Mouse (Mus musculus) left cerebral cortex, postnatal 25 days (tissue): ENCODE measurements around the gene Jpt1. TPM values are rescaled to one million over a fixed set of nuclear protein-coding genes. Genes with fewer than 3 reads are reported as not detected.
A peak's percentile ranks its signal among the peaks of the same experiment; 100 is the strongest.
"Not testable (repeated sequence)": the region's sequence is repeated elsewhere in the genome, so short reads cannot be mapped to it uniquely, and the experiment has no call there.

ENCODE experiments used
- DNase-seq, 2 experiments: peaks; one replicate each; pipeline ENCODE4 v3.0.0; 2022; ENCODE audit warnings: low spot score in 2 of 2, mixed read lengths in 1 of 2
- intact Hi-C: fragments of 180-260 bp; cut with DNase I; formaldehyde crosslinking; loops from one replicate; pipeline ENCODE4 v1.15.1; 2025
- total RNA-seq, 2 experiments: library from RNA; stranded (reverse); gene quantifications; 2 replicates each; pipeline ENCODE4 v1.2.3; 2021

Jpt1 gene
- total RNA-seq, result 100 to 1,000 TPM; 165 to 168 TPM

- DNase-seq, result peak; percentile 97 to 98
- intact Hi-C loops, result no loop called here
These were observed at the start of gene Jpt1 for GRCm38 (mm10) chr11:115514238-115514663. TSS of gene Jpt1 (minus strand) at chr11:115514387.

- no peak for DNase-seq
- intact Hi-C loops, result no loop called here
These were observed 49.2 kb upstream of the Jpt1 start for GRCm38 (mm10) chr11:115563406-115563805.

- no peak for DNase-seq
- intact Hi-C loops, result no loop called here
These were observed 41.5 kb upstream of the Jpt1 start for GRCm38 (mm10) chr11:115555717-115556116.

GRCm38 (mm10) chr11:115552783-115553182 is 38.6 kb upstream of the Jpt1 start:
- DNase-seq, result no peak
- intact Hi-C loops, result no loop called here

GRCm38 (mm10) chr11:115543571-115543970 is 29.4 kb upstream of the Jpt1 start:
- no peak for DNase-seq
- intact Hi-C loops, result no loop called here

GRCm38 (mm10) chr11:115538045-115538444 is 23.9 kb upstream of the Jpt1 start:
- intact Hi-C loops, result loop anchor here (5.0 kb wide), 1 partner anchor 46 kb away; the partner anchor contains the start of gene Nt5c
- DNase-seq, result no peak

GRCm38 (mm10) chr11:115536856-115537568 is 22.8 kb upstream of the Jpt1 start:
- peak; percentile 42 to 74 for DNase-seq
- intact Hi-C loops, result loop anchor here (5.0 kb wide), 1 partner anchor 45 kb away; the partner anchor contains the start of gene Nt5c

GRCm38 (mm10) chr11:115536038-115536681 is 22.0 kb upstream of the Jpt1 start, which contains the start of gene Sumo2:
TSS of gene Sumo2 (minus strand) at chr11:115536276.
- peak; percentile 97 to 98 for DNase-seq
- intact Hi-C loops, result loop anchor here (5.0 kb wide), 1 partner anchor 44 kb away; the partner anchor contains the start of gene Nt5c

GRCm38 (mm10) chr11:115535401-115536037 is 21.3 kb upstream of the Jpt1 start:
- peak; percentile 45 to 63 for DNase-seq
- intact Hi-C loops, result loop anchor here (5.0 kb wide), 1 partner anchor 43 kb away; the partner anchor contains the start of gene Nt5c

GRCm38 (mm10) chr11:115534759-115535371 is 20.7 kb upstream of the Jpt1 start:
- intact Hi-C loops, result loop anchor here (5.0 kb wide), 1 partner anchor 43 kb away; the partner anchor contains the start of gene Nt5c

GRCm38 (mm10) chr11:115526446-115526845 is 12.3 kb upstream of the Jpt1 start:
- intact Hi-C loops, DNase-seq: not testable (repeated sequence)

More at GRCm38 (mm10) chr11:115534759-115535371, 20.7 kb upstream of the Jpt1 start:
- DNase-seq, result no peak

GRCm38 (mm10) chr11:115522703-115523102 is 8.5 kb upstream of the Jpt1 start:
- intact Hi-C loops, result no loop called here

GRCm38 (mm10) chr11:115522238-115522637 is 8.1 kb upstream of the Jpt1 start:
- intact Hi-C loops, result no loop called here
- DNase-seq, result no peak

More at GRCm38 (mm10) chr11:115522703-115523102, 8.5 kb upstream of the Jpt1 start:
- DNase-seq, result no peak

- DNase-seq, result no peak
- intact Hi-C loops, result no loop called here
These were observed 6.9 kb upstream of the Jpt1 start for GRCm38 (mm10) chr11:115521080-115521479.

GRCm38 (mm10) chr11:115520218-115520617 is 6.0 kb upstream of the Jpt1 start:
- DNase-seq, result no peak
- intact Hi-C loops, result no loop called here

- intact Hi-C loops, result no loop called here
- DNase-seq, result no peak
These were observed 5.4 kb upstream of the Jpt1 start for GRCm38 (mm10) chr11:115519581-115519980.

GRCm38 (mm10) chr11:115518693-115519092 is 4.5 kb upstream of the Jpt1 start:
- peak; percentile 26 to 73 for DNase-seq
- intact Hi-C loops, result no loop called here

GRCm38 (mm10) chr11:115516942-115517341 is 2.8 kb upstream of the Jpt1 start:
- no peak for DNase-seq
- intact Hi-C loops, result no loop called here

- no peak for DNase-seq
- intact Hi-C loops, result no loop called here
These were observed 834 bp upstream of the Jpt1 start for GRCm38 (mm10) chr11:115515021-115515420.
